Mouse (Mus musculus) thymus, adult 2 months (tissue): ENCODE data around the gene Cdk20.

Source experiments
- CTCF ChIP-seq: fragments of 200-500 bp; IDR thresholded peaks from 2 replicates; pipeline ENCODE4 v1.5.1; 2012; ENCODE audit warnings: mild to moderate bottlenecking, control low read depth, low read length, moderate library complexity, borderline replicate concordance; ENCODE audit not compliant: control insufficient read depth, poor library complexity, insufficient read depth; ENCODE audit errors: extremely low read depth
- POLR2A ChIP-seq: fragments of 200-500 bp; IDR thresholded peaks from 2 replicates; pipeline ENCODE4 v1.6.1; 2012; ENCODE audit warnings: mild to moderate bottlenecking, low read length, control low read depth, moderate library complexity; ENCODE audit not compliant: control insufficient read depth, poor library complexity, insufficient read depth; ENCODE audit errors: extremely low read depth

DNA sequence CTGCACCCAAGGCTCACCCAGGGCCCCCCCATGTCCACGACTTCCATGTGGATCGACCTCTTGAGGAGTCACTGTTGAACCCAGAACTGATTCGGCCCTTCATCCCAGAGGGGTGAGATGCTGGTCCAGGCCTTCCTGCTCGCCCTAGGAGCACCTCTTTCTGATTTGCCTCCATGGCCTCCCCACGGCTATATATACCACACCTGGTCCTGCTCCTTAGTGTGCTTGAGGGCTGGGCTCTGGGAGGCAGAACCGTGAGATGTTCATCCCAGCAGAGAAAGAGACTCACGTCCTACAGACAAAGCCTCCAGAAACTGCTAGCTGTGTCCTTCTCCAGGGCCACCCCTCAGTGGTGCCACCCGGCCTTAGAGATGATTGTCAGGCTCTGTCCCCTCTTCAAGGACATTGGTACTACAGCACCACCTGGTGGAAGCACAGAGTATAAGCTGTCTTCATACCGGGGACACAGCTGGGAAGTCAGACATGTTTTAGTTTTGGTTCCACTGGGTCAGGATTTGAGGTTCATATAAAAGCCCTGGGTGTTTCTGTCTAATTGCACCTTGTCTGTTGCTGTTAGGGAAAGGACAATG is 6.8 kb downstream of the Cdk20 start:
- peak; percentile 41; the same call in 1 of the 2 replicates for TF ChIP-seq CTCF
- TF ChIP-seq POLR2A = no peak
